Mouse (Mus musculus) heart, postnatal 4 days (tissue): ENCODE results near the gene Ciao1. TPM values are rescaled to one million over a fixed set of nuclear protein-coding genes. Genes with fewer than 3 reads are reported as not detected.
"Not testable (repeated sequence)": the region's sequence is repeated elsewhere in the genome, so short reads cannot be mapped to it uniquely, and the experiment has no call there.

Source experiments
- DNase-seq: peaks from one replicate; pipeline ENCODE4 v3.0.0; 2021
- total RNA-seq, 2 experiments: library from RNA; stranded (reverse); gene quantifications; 2 replicates each; pipeline ENCODE4 v1.2.3; 2021

Ciao1 gene
- total RNA-seq, 2 experiments from 2014 or later, result 48.9 to 49.4 TPM

DNA sequence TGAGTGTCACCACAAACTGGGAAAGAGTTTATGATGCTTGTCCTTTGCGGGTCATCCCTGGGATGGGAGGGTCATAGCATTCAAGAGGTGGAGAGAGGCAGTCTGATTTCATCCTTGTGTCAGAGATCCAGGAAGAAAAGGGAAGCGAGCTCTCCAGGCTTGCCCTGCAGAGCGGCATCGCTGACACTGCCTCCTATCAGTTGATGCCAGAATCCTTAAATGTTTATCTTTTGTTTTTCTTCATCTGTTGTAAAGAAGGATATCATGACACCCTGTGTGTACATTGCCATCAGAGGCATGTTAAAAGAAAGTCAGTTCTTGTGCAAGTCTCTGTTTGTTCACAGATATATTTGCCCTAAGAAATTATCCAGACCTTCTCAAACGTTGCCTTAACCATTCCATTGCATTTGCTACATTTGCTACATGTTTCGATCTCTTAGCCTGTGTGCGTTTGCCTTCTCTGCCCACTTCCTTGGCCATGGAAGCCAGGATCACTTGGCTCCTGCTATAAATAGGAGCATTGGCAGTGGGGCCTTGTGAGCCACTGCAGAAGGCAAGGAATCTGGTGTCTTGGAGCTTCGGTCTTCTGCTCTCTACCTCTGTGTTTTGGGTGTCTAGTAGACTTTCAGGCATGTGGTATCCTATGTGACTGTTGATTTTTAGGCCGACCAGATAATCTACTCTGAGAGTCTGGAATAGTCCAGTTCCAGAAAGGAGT lies 2.8 kb upstream of the Ciao1 start:
- no peak for DNase-seq

DNA sequence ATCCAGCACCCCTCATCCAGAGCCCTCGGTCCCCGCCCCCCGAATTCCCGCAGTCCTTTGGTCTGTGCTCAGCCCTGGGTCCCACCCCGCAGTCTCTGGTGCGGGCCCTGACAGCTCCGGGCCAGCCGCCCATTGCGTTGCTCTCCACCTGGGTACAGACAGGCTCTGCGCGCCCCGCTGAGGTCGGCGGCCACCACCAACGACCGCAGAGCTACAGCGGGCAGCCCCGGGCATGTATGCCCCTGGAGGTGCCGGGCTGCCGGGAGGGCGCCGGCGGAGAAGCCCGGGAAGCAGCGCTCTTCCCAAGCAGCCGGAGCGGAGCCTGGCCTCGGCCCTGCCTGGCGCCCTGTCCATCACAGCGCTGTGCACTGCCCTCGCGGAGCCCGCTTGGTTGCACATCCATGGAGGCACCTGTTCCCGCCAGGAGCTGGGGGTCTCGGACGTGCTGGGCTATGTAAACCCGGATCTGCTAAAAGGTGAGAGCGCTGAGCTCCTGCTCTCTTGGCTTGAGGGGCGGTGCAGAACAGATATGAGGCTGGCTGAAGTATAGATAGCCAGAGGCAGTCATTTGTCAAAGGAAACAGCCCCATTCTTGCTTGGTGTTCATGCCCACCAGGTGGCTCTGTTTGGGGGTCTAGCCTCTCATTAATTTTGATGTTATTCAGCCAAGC lies 853 bp upstream of the Ciao1 start:
- peak; percentile 53 for DNase-seq

DNA sequence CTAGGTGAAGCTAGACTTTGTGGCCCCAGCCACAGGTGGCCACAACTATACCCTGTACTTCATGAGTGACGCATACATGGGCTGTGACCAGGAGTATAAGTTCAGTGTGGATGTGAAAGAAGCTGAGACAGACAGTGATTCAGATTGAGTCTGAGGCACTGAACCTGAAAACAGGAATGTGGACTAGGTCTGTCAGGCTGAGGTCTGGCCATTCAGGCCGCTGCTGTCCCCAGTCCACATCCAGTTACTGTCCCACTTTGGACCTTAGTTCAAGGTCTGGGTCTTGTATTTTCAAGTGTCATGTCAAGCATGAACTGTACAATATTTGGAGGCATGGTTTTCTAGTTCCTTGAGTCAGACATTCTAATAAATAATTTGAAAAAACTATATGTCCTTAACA lies 7.6 kb downstream of the Ciao1 start:
- DNase-seq, result no peak

DNA sequence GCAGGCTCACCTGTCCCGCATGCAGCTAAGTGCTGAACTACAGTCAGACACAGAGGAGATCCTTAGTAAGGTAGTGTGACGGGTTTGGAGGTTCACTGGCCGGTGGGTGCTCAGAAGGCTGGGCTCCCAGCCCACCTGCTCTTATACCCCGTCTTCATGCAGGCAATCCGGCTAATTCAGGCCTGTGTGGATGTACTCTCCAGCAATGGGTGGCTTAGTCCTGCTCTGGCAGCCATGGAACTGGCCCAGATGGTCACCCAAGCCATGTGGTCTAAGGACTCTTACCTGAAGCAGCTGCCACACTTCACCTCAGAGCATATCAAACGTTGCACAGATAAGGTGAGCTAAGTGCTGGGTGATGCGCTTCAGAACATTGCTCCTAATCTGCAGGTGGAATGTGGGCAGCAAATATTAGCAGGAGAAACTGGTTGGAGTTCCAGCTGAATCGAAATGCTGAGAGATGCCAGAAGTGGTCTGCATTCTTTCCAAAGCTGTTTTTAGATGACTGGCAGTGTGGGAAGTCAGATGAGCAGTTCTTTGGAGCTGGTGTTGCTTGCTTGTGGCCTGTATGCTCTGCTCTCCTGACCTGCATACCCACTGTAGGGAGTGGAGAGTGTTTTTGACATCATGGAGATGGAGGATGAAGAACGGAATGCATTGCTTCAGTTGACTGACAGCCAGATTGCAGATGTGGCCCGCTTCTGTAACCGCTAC lies 9.6 kb downstream of the Ciao1 start:
- DNase-seq, result no peak

DNA sequence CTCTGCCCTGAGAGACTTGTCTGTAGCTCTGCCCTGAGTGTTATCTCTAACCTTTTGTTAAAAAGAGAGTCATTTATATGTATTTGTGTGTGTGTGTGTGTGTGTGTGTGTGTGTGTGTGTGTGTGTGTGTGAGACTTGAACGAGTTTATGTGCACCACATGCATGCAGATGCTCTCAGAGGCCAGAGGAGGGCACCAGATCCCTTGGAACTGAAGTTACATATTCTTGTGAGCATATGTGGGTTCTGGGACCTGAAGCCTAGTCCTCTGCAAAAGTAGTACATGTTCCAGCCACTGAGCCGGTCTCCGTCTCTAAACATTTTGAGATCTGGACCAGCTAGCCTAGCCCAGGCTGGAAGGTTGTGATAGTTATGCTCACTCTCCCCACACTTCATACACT lies 22.4 kb downstream of the Ciao1 start:
- no peak for DNase-seq

DNA sequence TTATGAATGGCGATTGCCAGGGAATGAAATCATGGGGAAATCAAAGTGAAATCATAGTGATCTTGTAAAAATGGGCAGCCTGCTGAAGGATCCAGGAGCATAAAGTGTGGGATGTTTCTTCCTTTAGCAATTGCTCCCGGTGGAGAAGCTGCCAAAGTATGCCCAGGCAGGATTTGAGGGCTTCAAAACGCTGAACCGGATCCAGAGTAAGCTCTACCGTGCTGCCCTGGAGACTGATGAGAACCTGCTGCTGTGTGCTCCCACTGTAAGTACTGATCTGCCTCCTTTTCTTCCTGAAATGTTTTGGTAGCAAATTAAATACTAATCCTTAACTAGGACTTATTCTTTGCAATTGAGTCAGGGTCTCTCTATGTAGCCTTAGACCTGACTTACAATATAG lies 29.9 kb downstream of the Ciao1 start:
- no peak for DNase-seq

DNA sequence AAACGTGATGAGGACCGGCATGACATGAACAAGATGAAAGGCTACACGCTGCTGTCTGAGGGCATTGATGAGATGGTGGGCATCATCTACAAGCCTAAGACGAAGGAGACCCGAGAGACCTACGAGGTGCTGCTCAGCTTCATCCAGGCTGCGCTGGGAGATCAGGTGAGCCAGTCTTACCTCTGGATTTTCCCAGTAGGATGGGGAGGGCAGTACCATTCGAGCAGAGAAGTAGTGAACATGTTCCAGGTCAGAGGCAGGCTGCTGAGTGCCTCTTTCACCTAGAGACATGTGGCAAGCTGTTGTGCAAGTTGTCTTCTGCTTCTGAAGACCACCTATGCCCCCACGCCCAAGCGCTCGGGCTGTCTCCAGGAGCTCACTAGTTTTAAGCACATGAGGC lies 36.9 kb downstream of the Ciao1 start:
- DNase-seq, result no peak

DNA sequence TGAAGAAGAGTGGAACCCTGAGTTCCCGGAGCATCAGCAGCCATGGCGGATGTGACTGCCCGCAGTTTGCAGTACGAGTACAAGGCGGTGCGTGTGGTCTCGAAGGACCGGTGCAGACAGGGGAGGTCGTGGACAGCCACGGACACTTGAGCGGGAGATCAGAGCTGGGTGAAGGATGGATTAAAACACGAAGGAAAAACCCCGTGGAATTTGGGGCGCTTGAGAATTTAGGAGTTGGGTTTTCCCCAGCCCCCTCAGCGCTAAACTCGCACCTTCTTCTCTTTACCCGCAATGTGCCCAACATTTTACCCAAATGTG lies 39.2 kb downstream of the Ciao1 start:
- no peak for DNase-seq

DNA sequence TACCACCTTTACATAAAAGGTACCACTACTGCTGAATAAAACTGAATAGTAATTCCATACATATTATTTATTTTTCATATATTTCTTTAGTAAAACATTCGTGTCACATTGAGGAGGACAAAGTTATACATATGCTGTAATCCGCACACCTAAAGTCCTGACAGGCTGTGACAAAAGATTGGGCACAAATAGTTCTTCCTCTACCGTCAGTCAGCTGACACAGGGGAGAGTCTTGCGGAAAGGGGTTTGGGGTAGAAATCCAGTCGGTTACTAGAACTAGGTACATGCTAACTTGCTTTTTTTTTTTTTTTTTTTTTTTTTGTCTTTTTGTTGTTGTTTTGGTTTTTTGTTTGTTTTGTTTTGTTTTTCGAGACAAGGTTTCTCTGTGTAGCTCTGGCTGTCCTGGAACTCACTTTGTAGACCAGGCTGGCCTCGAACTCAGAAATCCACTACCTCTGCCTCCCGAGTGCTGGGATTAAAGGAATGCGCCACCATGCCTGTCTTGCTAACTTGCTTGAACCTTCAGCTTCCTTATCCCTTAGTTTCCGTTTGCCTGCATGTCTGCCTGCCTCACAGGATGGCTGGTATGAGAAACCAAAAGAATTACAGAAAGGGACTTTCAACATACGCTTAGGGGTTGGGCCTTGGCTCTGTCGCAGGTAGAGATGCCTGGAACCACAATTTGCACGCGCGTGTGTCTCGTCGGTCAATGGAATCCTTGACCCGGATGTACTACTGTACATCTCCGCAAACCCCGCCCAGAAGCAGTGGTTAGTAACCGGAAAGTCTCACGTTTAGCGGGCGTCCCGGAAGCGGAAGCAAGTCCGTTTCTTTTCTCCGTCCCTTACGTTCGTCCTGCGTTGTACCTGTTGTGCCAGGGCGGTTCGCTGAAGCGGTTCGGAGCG lies 39.8 kb downstream of the Ciao1 start, which contains the start of the genes 1810024B03Rik and Snrnp200:
TSS of gene 1810024B03Rik (minus strand) at position 734 of the 905 bp plus-strand sequence.
TSS of gene Snrnp200 (plus strand) at position 840 of the 905 bp plus-strand sequence.
- DNase-seq, result peak; percentile 94

DNA sequence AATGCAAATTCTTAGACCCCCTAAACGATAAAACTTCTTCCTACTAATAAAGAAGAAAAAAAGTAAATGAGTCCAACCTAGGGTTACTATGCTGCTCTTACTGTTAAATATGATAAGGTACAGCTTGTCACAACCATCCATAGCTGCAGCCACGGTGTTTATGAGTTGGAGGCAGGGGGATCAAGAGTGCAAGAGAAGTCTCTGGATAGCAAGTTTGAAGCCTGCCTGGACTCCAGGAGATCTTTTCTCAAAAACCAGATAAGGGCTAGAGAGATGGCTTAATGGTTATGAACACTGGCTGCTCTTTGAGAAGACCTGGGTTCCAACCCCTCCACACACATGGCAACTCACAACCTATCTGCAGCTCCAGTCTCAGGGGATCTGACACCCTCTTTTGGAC lies 40.7 kb downstream of the Ciao1 start:
- no peak for DNase-seq

DNA sequence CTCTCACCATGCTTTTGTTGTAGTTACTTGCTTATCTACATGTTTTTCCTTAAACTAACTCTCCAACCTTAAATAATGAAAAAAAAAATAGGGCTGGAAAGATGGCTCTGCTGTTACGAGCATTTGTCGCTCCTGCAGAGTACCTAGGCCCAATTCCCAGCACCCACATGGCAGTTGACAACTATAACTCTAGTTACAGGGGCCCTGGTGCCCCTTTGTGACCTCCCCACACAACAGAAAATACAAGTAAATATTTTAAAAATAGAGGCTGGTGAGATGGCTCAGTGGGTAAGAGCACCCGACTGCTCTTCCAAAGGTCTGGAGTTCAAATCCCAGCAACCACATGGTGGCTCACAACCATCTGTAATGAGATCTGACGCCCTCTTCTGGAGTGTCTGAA lies 41.7 kb downstream of the Ciao1 start:
- DNase-seq, result not testable (repeated sequence)

DNA sequence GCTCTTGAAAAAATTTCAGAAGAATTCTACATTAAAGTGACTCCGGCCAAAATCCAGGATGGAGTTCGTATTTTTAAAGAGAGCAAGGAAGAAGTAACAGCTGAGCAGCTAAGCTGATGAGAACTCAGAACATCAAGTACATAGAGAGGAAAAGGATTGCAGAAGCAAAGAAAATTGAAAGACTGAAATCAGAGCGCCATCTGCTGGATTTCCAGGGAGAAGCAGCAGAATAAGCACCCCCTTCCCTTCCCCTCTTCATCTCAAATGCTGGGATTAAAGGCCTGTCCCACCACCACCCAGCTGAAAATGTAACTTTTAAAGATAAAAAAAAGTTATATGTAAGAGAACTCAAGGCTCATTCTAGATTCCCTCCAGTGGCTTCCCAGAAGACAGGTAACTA lies 42.7 kb downstream of the Ciao1 start:
- peak; percentile 77 for DNase-seq

Other genes starting within 250 kb of the Ciao1 start
- 1 to 10 TPM; 8.6 to 8.8 TPM for gene Ap4e1, start 239.1 kb downstream of the Ciao1 start, total RNA-seq
- 10 to 100 TPM; 26.0 to 26.2 TPM for gene Blvra, start 177.2 kb downstream of the Ciao1 start, total RNA-seq
- 10 to 100 TPM; 34.7 to 38.3 TPM for gene Ncaph, start 113.9 kb downstream of the Ciao1 start, total RNA-seq
- gene Itpripl1, start 104.4 kb downstream of the Ciao1 start, total RNA-seq, result 10 to 100 TPM; 10.4 to 11.2 TPM
- under 1 TPM; 0.45 to 0.50 TPM for gene 1810024B03Rik, start 39.5 kb downstream of the Ciao1 start, total RNA-seq
- gene Snrnp200, start 39.4 kb downstream of the Ciao1 start, total RNA-seq, result 10 to 100 TPM; 72.0 to 73.4 TPM
- gene Tmem127, start 92 bp upstream of the Ciao1 start, total RNA-seq, result 10 to 100 TPM; 35.9 to 36.0 TPM
- 100 to 1,000 TPM; 188 to 203 TPM for gene Stard7, start 22.4 kb upstream of the Ciao1 start, total RNA-seq
- gene Dusp2, start 88.3 kb upstream of the Ciao1 start, total RNA-seq, result 1 to 10 TPM; 3.3 to 3.7 TPM
- gene Astl, start 90.8 kb upstream of the Ciao1 start, total RNA-seq, result not detected
- gene Adra2b, start 115.4 kb upstream of the Ciao1 start, total RNA-seq, result under 1 TPM; 0.32 to 0.33 TPM
- under 1 TPM in 1 of 2 experiments, not detected in 1; 0.10 TPM for gene Gpat2, start 177.4 kb upstream of the Ciao1 start, total RNA-seq
- gene Fahd2a, start 196.7 kb upstream of the Ciao1 start, total RNA-seq, result 10 to 100 TPM; 20.4 to 21.0 TPM